Mouse (Mus musculus): Measurements from ENCODE around the gene Amigo2. TPM values are rescaled to one million over a fixed set of nuclear protein-coding genes. Genes with fewer than 3 reads are reported as not detected.

Gene Amigo2
- polyA plus RNA-seq, 1 experiment from 2014 or later: 4.6 TPM

GRCm38 (mm10) chr15:97275626-97276395 lies 28.7 kb upstream of the Amigo2 start:
- no peaks in the 10 kb centered on the region for H3K27me3 ChIP-seq (replicated peaks; ENCODE audit: control insufficient read depth, insufficient read depth, low read length)
- H3K4me3 ChIP-seq (ENCODE audit: low read depth, low read length): no peak overlapping the region
- ATAC-seq (ENCODE audit: low read depth) (no peak), DNase-seq (ENCODE audit: low spot score) (no peak)
- no peak overlapping the region for H3K27ac ChIP-seq (replicated peaks; ENCODE audit: low read depth, low read length)
- 0 out of 2 replicates have a peak, but pooled peaks cover 3% of the 10 kb centered on the region for H3K4me1 ChIP-seq (ENCODE audit: control insufficient read depth, insufficient read depth, low read length)
- H3K36me3 ChIP-seq (ENCODE audit: control insufficient read depth, insufficient read depth, low read length): no peaks in the 10 kb centered on the region
- 86% methylated on average over 12 of the region's 12 CpGs for WGBS
- H3K9me3 ChIP-seq (ENCODE audit: control insufficient read depth, low read length): no peaks in the 10 kb centered on the region
- H3K9ac ChIP-seq (ENCODE audit: low read depth, low read length): no peak overlapping the region
- H3K4me2 ChIP-seq (ENCODE audit: low read depth, low read length): no peak overlapping the region

DNA sequence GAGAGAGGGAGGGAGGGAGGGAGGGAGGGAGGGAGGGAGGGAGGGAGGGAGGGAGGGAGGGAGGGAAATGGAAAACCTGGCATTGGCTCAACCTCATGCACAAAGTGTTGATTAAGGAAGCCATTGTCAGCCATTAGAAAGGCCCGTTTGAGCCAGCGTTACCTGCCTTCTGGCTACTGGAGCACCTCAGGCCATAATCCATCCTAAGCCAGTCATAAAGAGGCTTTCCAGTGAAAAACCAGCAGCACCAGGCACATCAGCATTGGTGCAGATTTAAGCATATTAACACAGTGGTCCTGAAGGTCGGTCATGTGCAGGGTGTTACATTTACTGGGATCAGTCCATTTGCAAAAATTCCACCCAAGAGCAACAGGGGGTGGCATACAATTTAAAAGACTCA lies 25.7 kb upstream of the Amigo2 start:
- no peaks in the 10 kb centered on the region for H3K27me3 ChIP-seq (replicated peaks; ENCODE audit: control insufficient read depth, insufficient read depth, low read length)
- H3K9ac ChIP-seq (ENCODE audit: low read depth, low read length): no peak overlapping the region
- H3K9me3 ChIP-seq (ENCODE audit: control insufficient read depth, low read length): no peaks in the 10 kb centered on the region
- no peaks in the 10 kb centered on the region for H3K36me3 ChIP-seq (ENCODE audit: control insufficient read depth, insufficient read depth, low read length)
- WGBS: 81% methylated on average over 3 of the region's 3 CpGs
- H3K4me1 ChIP-seq (ENCODE audit: control insufficient read depth, insufficient read depth, low read length): 0 out of 2 replicates have a peak, but pooled peaks cover 3% of the 10 kb centered on the region
- H3K27ac ChIP-seq (replicated peaks; ENCODE audit: low read depth, low read length): no peak overlapping the region
- DNase-seq (ENCODE audit: low spot score): no peak
- ATAC-seq (ENCODE audit: low read depth): no peak
- no peak overlapping the region for H3K4me2 ChIP-seq (ENCODE audit: low read depth, low read length)
- no peak overlapping the region for H3K4me3 ChIP-seq (ENCODE audit: low read depth, low read length)

GRCm38 (mm10) chr15:97271985-97272697 lies 25.1 kb upstream of the Amigo2 start:
- no peak overlapping the region for H3K9ac ChIP-seq (ENCODE audit: low read depth, low read length)
- 46% methylated on average over 7 of the region's 7 CpGs for WGBS
- no peak overlapping the region for H3K4me3 ChIP-seq (ENCODE audit: low read depth, low read length)
- no peak overlapping the region for H3K27ac ChIP-seq (replicated peaks; ENCODE audit: low read depth, low read length)
- H3K9me3 ChIP-seq (ENCODE audit: control insufficient read depth, low read length): no peaks in the 10 kb centered on the region
- peak; percentile 27 for DNase-seq (ENCODE audit: low spot score)
- H3K36me3 ChIP-seq (ENCODE audit: control insufficient read depth, insufficient read depth, low read length): no peaks in the 10 kb centered on the region
- H3K27me3 ChIP-seq (replicated peaks; ENCODE audit: control insufficient read depth, insufficient read depth, low read length): no peaks in the 10 kb centered on the region
- no peak overlapping the region for H3K4me2 ChIP-seq (ENCODE audit: low read depth, low read length)
- ATAC-seq (ENCODE audit: low read depth): no peak
- 0 out of 2 replicates have a peak, but pooled peaks cover 3% of the 10 kb centered on the region for H3K4me1 ChIP-seq (ENCODE audit: control insufficient read depth, insufficient read depth, low read length)

DNA sequence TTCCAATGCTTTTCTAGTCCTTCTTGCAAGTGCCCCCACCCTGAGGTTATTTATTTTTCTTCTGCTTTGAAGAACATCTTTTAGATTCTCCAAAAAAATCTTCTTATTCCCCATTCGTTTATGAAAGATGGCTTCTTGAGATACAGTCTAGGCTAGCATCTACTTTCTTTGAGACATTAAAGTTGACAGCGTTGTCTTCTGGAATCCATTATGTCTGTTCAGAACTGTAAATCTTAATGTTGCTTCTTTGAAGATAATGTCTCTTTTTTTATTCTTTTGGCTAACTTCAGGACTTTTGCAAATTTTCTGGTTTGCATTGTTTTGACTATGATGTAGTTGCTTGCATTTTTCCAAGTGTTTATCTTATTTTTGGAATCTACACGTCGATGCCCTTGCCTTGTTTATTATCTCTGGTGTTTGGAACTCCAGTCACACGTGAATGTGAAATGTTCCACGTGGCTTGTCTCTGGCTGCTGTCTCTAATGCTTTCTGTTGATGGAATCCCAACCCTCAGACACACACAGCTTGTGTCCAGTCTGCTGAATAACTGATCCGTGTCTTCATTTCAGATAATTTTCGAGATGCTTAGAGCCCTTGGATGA lies 20.1 kb upstream of the Amigo2 start:
- no peak overlapping the region for H3K4me3 ChIP-seq (ENCODE audit: low read depth, low read length)
- 0 out of 2 replicates have a peak, but pooled peaks cover under 1% of the 10 kb centered on the region for H3K4me1 ChIP-seq (ENCODE audit: control insufficient read depth, insufficient read depth, low read length)
- no peak overlapping the region for H3K27ac ChIP-seq (replicated peaks; ENCODE audit: low read depth, low read length)
- WGBS: 56% methylated on average over 8 of the region's 8 CpGs
- H3K9ac ChIP-seq (ENCODE audit: low read depth, low read length): no peak overlapping the region
- H3K27me3 ChIP-seq (replicated peaks; ENCODE audit: control insufficient read depth, insufficient read depth, low read length): no peaks in the 10 kb centered on the region
- DNase-seq (ENCODE audit: low spot score): peak; percentile 17
- H3K4me2 ChIP-seq (ENCODE audit: low read depth, low read length): no peak overlapping the region
- H3K36me3 ChIP-seq (ENCODE audit: control insufficient read depth, insufficient read depth, low read length): no peaks in the 10 kb centered on the region
- no peaks in the 10 kb centered on the region for H3K9me3 ChIP-seq (ENCODE audit: control insufficient read depth, low read length)
- ATAC-seq (ENCODE audit: low read depth): no peak

DNA sequence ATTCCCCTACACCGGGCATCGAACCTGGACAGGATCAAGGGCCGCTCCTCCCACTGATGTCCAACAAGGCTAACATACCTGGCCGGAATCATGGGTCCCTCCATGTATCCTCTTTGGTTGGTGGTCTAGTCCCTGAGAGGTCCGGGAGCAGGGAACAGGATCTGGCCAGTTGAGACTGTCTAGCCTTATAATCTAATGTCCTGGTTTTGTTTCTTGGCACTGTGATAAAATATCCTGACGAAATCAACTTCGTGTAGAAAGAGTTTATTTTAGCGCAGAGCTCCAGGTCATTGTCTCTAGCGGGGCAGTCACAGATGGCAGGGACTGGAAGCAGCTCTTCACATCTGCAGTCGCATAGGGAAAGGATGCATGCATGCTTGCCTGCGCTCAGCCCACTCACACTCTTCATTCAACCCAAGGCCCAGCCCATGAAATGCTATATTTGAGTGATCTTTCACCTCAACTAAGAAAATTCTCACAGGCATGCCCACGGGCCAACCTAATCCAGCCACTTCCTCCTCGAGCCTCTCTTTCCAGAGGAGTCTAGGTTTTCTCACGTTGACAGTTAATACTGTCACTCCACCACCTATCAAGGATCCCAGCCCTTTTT lies 19.3 kb upstream of the Amigo2 start:
- Histone ChIP-seq H3K9me3 (ENCODE audit: control insufficient read depth, low read length) (no peaks in the 10 kb centered on the region), H3K4me1 (ENCODE audit: control insufficient read depth, insufficient read depth, low read length) (no peaks in the 10 kb centered on the region), H3K4me2 (ENCODE audit: low read depth, low read length) (no peak overlapping the region), H3K9ac (ENCODE audit: low read depth, low read length) (no peak overlapping the region), H3K27ac (replicated peaks; ENCODE audit: low read depth, low read length) (no peak overlapping the region), H3K4me3 (ENCODE audit: low read depth, low read length) (no peak overlapping the region), H3K36me3 (ENCODE audit: control insufficient read depth, insufficient read depth, low read length) (no peaks in the 10 kb centered on the region), H3K27me3 (replicated peaks; ENCODE audit: control insufficient read depth, insufficient read depth, low read length) (no peaks in the 10 kb centered on the region)
- no peak for DNase-seq (ENCODE audit: low spot score)
- WGBS: 75% methylated on average over 14 of the region's 14 CpGs
- ATAC-seq (ENCODE audit: low read depth): no peak

- H3K9ac ChIP-seq (ENCODE audit: low read depth, low read length): no peak overlapping the region
- no peak for DNase-seq (ENCODE audit: low spot score)
- H3K4me2 ChIP-seq (ENCODE audit: low read depth, low read length): no peak overlapping the region
- H3K4me1 ChIP-seq (ENCODE audit: control insufficient read depth, insufficient read depth, low read length): peaks cover 6% of the 10 kb centered on the region; the same call in 1 of the 2 replicates
- ATAC-seq (ENCODE audit: low read depth): no peak
- H3K36me3 ChIP-seq (ENCODE audit: control insufficient read depth, insufficient read depth, low read length): no peaks in the 10 kb centered on the region
- no peaks in the 10 kb centered on the region for H3K27me3 ChIP-seq (replicated peaks; ENCODE audit: control insufficient read depth, insufficient read depth, low read length)
- no peak overlapping the region for H3K27ac ChIP-seq (replicated peaks; ENCODE audit: low read depth, low read length)
- 68% methylated on average over 9 of the region's 9 CpGs for WGBS
- no peaks in the 10 kb centered on the region for H3K9me3 ChIP-seq (ENCODE audit: control insufficient read depth, low read length)
- H3K4me3 ChIP-seq (ENCODE audit: low read depth, low read length): no peak overlapping the region
Measured at GRCm38 (mm10) chr15:97262251-97262650, 15.2 kb upstream of the Amigo2 start.

DNA sequence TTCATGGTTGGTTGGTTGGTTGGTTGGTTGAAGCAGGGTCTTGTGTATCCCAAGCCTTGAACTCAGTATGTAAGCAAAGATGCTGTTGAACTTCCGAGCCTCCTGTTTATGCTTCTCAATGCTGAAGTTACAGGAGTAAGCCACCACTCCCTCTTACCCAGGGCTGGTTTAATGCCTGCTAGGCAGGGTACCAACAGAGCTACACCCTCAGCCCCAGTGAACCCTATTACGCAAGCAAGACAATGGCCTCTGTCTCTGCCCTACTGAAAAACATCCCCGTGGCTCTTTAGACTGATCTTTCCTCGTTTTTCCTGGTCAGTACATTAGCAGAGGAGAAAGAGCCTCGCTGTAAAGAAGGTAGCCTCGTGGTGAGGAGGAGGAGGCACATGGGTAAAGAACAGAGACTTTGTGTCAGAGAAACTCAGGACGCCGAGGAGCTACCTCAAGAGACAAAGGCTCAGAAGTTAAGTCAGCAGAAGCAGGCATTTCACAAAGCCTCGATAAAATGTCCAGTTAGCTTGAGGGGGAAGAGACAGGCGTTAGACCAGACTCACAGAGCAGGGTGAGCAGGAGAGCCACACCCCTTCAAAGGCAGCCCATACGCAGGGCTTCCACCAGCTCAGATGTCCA lies 13.0 kb upstream of the Amigo2 start:
- no peaks in the 10 kb centered on the region for H3K9me3 ChIP-seq (ENCODE audit: control insufficient read depth, low read length)
- H3K4me1 ChIP-seq (ENCODE audit: control insufficient read depth, insufficient read depth, low read length): peaks cover 6% of the 10 kb centered on the region; the same call in 1 of the 2 replicates
- DNase-seq (ENCODE audit: low spot score): no peak
- no peak overlapping the region for H3K4me3 ChIP-seq (ENCODE audit: low read depth, low read length)
- no peak overlapping the region for H3K27ac ChIP-seq (replicated peaks; ENCODE audit: low read depth, low read length)
- 77% methylated on average over 11 of the region's 11 CpGs for WGBS
- no peaks in the 10 kb centered on the region for H3K27me3 ChIP-seq (replicated peaks; ENCODE audit: control insufficient read depth, insufficient read depth, low read length)
- ATAC-seq (ENCODE audit: low read depth): no peak
- H3K36me3 ChIP-seq (ENCODE audit: control insufficient read depth, insufficient read depth, low read length): no peaks in the 10 kb centered on the region
- no peak overlapping the region for H3K4me2 ChIP-seq (ENCODE audit: low read depth, low read length)
- no peak overlapping the region for H3K9ac ChIP-seq (ENCODE audit: low read depth, low read length)

DNA sequence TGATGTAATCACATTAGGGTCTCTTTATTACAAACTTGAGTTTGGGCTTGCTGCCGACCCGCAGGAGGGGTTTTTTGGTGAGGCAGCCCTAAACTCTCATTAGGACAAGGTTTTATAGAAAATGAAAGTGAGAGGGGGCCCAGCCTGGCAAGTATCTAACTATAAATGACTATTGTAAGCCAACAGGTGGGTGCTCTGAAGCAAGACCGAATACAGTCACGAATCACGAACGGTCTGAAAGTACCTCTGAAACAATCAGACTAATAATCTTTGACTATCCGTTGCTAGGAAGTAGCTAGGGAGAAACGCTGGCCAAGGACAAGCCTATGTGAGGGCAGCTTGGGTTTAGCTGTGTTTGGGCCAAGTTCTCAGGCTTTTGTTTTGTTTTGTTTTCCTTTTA lies 12.2 kb upstream of the Amigo2 start:
- Histone ChIP-seq H3K27me3 (replicated peaks; ENCODE audit: control insufficient read depth, insufficient read depth, low read length) (no peaks in the 10 kb centered on the region), H3K4me2 (ENCODE audit: low read depth, low read length) (no peak overlapping the region), H3K9ac (ENCODE audit: low read depth, low read length) (no peak overlapping the region), H3K27ac (replicated peaks; ENCODE audit: low read depth, low read length) (no peak overlapping the region), H3K9me3 (ENCODE audit: control insufficient read depth, low read length) (no peaks in the 10 kb centered on the region), H3K4me1 (ENCODE audit: control insufficient read depth, insufficient read depth, low read length) (peaks cover 6% of the 10 kb centered on the region; the same call in 1 of the 2 replicates), H3K36me3 (ENCODE audit: control insufficient read depth, insufficient read depth, low read length) (no peaks in the 10 kb centered on the region), H3K4me3 (ENCODE audit: low read depth, low read length) (no peak overlapping the region)
- DNase-seq (ENCODE audit: low spot score) (no peak), ATAC-seq (ENCODE audit: low read depth) (no peak)
- WGBS: 85% methylated on average over 8 of the region's 8 CpGs
